Mouse (Mus musculus) thymus, postnatal 25 days (tissue): ENCODE measurements around the gene Fam83c.
"Not testable (repeated sequence)": the region's sequence is repeated elsewhere in the genome, so short reads cannot be mapped to it uniquely, and the experiment has no call there.

ENCODE experiments used
- DNase-seq: peaks from one replicate; pipeline ENCODE4 v3.0.0; 2022

Gene Fam83c

GRCm38 (mm10) chr2:155834732-155835131 lies at the start of gene Fam83c:
Gene Fam83c, minus strand, starts transcription at chr2:155834854.
- DNase-seq = no peak

DNA sequence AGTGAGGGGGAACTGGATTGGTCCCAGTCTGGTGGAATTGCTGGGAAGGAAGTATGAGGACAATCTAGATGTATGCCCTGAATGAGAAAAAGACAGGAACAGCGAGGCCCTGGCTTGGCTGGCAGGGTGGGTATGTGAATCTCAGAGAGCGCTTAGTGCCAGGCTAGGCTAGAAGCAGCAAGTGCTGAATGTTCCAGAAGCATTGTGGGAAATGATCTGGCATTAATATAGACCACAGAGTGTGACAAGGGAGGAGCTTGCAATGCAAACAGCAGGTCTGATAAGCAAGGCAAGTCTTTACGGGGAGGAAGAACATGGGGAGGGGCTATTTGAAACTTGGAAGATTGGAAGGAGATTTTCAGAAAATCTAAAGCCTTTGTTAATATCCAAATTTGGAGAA lies 47.4 kb upstream of the Fam83c start:
- no peak for DNase-seq

GRCm38 (mm10) chr2:155878964-155879876 lies 44.6 kb upstream of the Fam83c start:
- DNase-seq = no peak

GRCm38 (mm10) chr2:155873636-155874035 lies 39.0 kb upstream of the Fam83c start:
- DNase-seq = no peak

DNA sequence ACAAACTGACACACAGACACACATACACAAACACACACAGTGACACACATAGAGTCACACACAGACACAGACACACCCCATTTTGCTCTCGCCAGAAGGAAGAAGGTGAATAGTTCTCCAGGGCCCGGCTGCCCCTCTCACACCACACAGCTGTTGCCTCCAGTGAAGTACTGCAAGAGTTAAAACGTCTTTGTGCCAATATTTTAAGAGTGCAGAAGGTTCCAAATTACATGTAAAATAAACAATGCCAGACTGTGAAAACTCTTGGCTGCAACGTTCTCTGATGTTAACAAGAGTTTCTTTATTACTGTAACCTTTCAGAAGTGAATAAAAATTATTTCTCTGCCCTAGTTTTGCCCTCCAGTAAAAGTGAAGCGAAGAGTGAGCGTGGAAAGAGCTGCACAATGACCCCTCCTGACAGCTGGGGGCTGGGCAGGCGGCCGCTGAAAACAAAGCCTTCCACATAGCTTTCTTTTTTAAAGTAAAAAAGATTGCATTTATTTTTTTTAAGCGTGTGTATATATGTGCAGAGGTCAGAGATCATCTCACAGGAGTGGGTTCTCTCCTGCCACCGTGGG lies 38.4 kb upstream of the Fam83c start:
- DNase-seq = no peak

- DNase-seq = no peak
Measured at GRCm38 (mm10) chr2:155872486-155872885, 37.8 kb upstream of the Fam83c start.

DNA sequence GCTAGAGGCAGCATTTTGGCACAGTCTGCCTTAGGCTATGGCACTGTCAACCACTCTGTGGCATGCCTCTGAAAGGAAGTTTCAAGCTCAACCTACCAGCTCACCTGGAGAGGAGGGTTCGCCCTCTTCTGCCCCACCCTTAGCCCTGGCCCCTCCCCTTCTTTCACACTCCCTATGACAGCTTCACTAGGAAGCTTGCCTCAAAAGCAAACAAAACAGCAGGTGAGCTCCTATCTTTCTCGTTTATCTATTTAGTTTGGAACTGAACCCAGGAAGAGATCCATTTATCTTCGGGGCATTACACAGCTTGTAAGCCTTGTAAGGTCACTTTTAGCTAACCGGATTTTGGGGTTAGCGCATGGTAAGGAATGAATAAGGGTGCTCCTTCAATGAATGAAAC lies 35.1 kb upstream of the Fam83c start:
- DNase-seq = no peak

DNA sequence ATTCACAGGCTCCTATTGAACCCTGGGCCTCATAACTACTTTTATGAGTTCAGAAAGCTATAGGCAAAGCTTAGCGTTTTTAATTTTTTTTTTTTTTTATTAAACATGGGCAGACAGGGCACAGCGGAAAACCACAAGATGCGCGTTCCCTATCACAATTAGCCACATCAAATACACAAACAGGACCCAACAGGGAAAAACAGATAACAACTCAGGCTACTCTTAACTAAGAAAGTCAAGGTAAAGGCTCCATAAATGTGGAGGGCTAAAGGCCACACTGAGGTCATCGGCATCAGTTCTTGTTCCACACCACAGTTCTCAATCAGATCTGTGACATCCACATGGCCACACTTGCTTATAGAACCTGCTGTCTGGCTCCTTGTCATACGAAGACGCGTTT lies 33.7 kb upstream of the Fam83c start:
- no peak for DNase-seq

DNA sequence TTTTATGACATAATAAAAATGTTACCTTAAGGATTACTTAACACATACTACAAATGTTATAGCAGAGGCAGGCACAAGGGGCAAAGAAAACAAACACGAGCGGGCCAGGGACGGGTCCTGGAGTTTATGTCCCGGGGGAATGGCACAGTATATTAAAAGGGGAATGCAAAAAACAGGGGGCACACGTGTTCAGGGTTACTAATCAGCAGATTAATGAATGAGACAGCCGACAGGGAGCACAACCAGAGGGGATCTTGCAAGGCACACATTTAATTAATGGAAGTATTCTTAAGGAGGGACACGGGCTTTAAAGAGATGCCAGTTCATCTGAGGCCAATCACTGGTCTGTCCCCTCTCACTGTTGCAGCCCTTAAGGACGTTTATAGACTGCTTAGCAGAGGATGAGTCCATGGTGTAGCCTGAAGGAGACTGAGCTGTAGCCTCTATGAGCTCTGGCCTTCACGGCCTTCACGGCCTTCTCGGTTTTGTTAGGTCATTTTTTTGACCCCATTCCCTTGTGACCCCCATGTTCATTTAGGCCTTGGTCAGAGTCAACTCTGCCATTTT lies 28.7 kb upstream of the Fam83c start:
- no peak for DNase-seq

GRCm38 (mm10) chr2:155862573-155863300 lies 28.1 kb upstream of the Fam83c start:
- DNase-seq = no peak

DNA sequence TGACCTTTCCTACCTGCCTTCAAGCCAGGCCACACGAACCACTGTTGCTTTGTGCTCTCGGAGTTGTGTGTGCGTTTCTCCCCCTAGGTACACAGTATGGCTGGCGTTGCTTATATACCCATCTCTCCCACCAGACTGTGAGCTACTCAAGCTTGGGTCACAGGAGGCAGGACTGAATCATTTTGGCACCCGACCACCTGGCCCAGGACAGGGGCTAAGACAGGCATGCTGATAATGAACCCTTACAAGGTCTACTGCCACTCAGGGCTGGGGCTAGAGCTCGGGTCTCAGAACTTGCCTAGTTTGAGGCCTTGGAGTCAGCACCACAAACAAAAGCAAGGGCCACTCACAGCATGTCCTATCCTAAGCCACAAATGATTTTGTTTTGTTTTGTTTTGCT lies 26.9 kb upstream of the Fam83c start:
- DNase-seq = no peak

- DNase-seq = no peak
Measured at GRCm38 (mm10) chr2:155860102-155860501, 25.4 kb upstream of the Fam83c start.

- no peak for DNase-seq
Measured at GRCm38 (mm10) chr2:155852536-155852935, 17.9 kb upstream of the Fam83c start.

GRCm38 (mm10) chr2:155850120-155850519 lies 15.5 kb upstream of the Fam83c start:
- DNase-seq = no peak

- DNase-seq = no peak
Measured at GRCm38 (mm10) chr2:155849464-155849863, 14.8 kb upstream of the Fam83c start.

DNA sequence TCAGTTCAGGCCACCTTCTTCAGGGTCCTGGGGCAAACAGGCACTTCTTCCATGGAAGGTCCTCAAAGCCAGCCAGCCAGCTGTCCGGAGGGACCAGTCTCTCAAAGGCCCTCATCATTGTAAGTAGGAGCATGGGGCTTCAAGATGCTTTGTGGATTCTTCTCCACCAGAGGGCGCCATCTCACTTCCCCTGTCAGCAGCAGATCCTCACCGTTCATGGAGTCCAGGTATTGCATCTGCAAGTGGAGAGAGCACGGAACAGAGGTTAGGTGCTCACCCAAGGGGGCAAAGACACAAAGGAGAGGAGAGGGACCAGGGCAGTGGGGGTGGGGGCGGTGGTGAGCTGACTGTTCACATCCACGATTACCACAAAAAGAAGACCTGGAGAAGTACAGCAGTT lies 13.6 kb upstream of the Fam83c start:
- peak; percentile 77 for DNase-seq

GRCm38 (mm10) chr2:155846930-155847329 lies 12.3 kb upstream of the Fam83c start:
- no peak for DNase-seq

DNA sequence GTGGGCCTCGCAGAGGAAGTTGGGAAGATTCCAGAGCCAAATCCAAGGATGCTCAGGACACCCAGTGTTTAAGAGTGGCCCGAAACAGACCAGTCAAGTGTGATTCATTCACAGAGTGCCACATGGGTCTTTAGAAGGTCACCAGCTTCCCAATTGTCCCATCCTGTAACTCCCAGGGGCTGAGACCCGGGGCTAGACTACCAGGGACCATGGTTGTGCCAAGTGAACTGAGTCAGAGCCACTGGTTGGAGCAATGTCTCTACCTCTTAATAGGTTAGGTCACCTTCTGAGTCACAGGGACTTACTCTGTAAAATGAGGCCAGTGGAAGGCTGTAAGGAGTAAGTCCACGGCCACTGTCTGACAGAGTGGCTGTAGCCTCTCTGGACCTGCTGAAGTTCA lies 4.3 kb upstream of the Fam83c start:
- no peak for DNase-seq

DNA sequence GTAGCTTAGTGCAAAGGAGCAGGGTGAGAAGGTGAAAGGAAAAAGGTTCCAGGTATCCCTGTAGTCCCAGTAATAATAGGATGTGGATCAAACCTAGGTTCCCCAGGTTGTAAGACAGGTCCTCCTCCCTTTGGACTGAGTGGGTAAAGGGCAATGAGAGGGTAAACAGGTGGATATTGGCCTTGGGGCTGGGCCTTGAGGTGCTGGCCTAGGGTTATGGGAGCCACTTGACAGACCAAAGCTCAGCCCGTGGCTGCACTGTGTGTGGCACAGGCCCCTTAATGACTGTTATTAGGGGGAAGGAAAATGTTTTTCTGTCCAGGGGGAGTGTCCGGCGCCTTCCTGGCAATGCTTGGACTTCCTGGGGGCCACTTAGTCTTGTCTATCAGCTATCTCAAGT lies 3.3 kb upstream of the Fam83c start:
- no peak for DNase-seq

GRCm38 (mm10) chr2:155832087-155832486 lies 2.6 kb downstream of the Fam83c start:
- not testable (repeated sequence) for DNase-seq

- no peak for DNase-seq
Measured at GRCm38 (mm10) chr2:155831302-155831701, 3.4 kb downstream of the Fam83c start.

DNA sequence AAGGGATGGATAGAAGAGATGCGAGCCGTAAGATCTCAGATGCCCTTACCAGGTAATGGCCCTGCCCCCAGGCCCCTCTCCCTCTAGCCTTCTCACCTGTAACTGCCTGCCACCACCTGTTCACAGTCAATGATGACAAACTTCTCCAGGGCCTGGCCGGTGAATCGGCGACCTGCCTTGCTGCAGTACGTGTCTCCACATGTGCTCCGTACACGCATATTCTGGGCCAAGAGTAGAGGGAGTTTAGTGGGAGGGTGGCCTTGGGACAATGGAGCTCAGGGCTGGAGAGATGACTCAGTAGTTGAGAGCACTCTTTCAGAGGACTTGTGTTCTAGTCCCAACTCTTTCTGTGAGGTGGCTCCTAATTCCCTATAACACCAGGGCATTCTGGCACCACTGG lies 3.8 kb downstream of the Fam83c start:
- DNase-seq = no peak

- DNase-seq = peak; percentile 84
Measured at GRCm38 (mm10) chr2:155826630-155827424, 7.8 kb downstream of the Fam83c start, which contains the start of gene Eif6. Gene Eif6, minus strand, starts transcription at chr2:155826925.
